Mouse (Mus musculus) bone marrow, adult 2 months (tissue): ENCODE data around the gene Myo15. TPM values are rescaled to one million over a fixed set of nuclear protein-coding genes. Genes with fewer than 3 reads are reported as not detected.
"Not testable (repeated sequence)": the region's sequence is repeated elsewhere in the genome, so short reads cannot be mapped to it uniquely, and the experiment has no call there.

Experiments
- H3K27ac ChIP-seq: fragments of 200-500 bp; 2 replicates; pipeline ENCODE4 v1.5.1; 2012; ENCODE audit warnings: low read depth, mild to moderate bottlenecking, control low read depth, inconsistent platforms, low read length; ENCODE audit not compliant: control insufficient read depth, poor library complexity, insufficient read depth
- H3K4me1 ChIP-seq: fragments of 200-500 bp; 2 replicates; pipeline ENCODE4 v1.6.1; 2011; ENCODE audit warnings: low read length; ENCODE audit not compliant: control insufficient read depth, insufficient read depth
- H3K4me3 ChIP-seq: fragments of 200-500 bp; replicated peaks from 2 replicates; pipeline ENCODE3; 2011; ENCODE audit warnings: mild to moderate bottlenecking, low read depth, low read length, control low read depth; ENCODE audit not compliant: control insufficient read depth
- CTCF ChIP-seq: fragments of 200-500 bp; IDR thresholded peaks from 2 replicates; pipeline ENCODE4 v1.5.1; 2011; ENCODE audit warnings: low read length, control low read depth; ENCODE audit not compliant: control insufficient read depth, insufficient read depth
- POLR2A ChIP-seq: fragments of 200-500 bp; IDR thresholded peaks from 2 replicates; pipeline ENCODE4 v1.6.1; 2011; ENCODE audit warnings: low read depth, mild to moderate bottlenecking, control low read depth, low read length, borderline replicate concordance; ENCODE audit not compliant: control insufficient read depth
- WGBS: fragments of 180-500 bp; shearing (Covaris S2); methylation state at CpG from one replicate; pipeline ENCODE4 v1.1.7; 2018; 5-methylcytosine and 5-hydroxymethylcytosine counted together
- polyA plus RNA-seq: library from polyadenylated mRNA; stranded (reverse); fragments of >200 nt; gene quantifications from 2 replicates; pipeline ENCODE4 v1.2.4, GENCODE M21; 2011; ENCODE audit warnings: low replicate concordance; ENCODE audit not compliant: missing spikeins, insufficient read depth, insufficient read length

The Myo15 gene
- polyA plus RNA-seq, 1 experiment, result 1.4 TPM

GRCm38 (mm10) chr11:60545433-60545832 lies 76.3 kb downstream of the Myo15 start:
- TF ChIP-seq CTCF (no peak), POLR2A (no peak)
- 90% methylated on average over 4 of the region's 4 CpGs for WGBS
- Histone ChIP-seq H3K27ac (no peak overlapping the region), H3K4me3 (no peak overlapping the region), H3K4me1 (no peaks in the 10 kb centered on the region)

DNA sequence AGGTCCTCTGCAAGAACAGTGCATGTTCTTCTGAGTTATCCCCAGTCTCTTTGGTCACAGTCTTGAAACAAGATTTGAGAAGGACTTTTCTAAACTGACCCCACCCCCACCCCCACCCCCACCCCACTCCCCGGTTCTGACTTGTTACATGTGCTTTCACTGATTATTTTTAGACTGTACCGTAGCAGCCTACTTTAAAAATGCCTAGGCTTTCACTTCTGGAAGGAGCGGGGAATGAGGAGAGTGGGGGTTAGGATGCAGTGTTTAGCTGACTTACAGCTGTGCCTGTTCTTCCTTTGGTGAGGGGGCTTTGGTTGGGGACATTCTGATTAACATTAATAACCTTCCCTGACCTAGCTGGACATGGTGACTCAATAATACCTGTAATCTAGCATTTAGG lies 79.0 kb downstream of the Myo15 start:
- H3K27ac ChIP-seq, result no peak overlapping the region
- TF ChIP-seq POLR2A (no peak), CTCF (no peak)
- 74% methylated on average over 3 of the region's 3 CpGs for WGBS
- no peaks in the 10 kb centered on the region for H3K4me1 ChIP-seq
- no peak overlapping the region for H3K4me3 ChIP-seq

- Histone ChIP-seq H3K27ac (no peak overlapping the region), H3K4me3 (no peak overlapping the region), H3K4me1 (no peaks in the 10 kb centered on the region)
- TF ChIP-seq CTCF (no peak), POLR2A (no peak)
Observed at GRCm38 (mm10) chr11:60553091-60553490, 84.0 kb downstream of the Myo15 start.

DNA sequence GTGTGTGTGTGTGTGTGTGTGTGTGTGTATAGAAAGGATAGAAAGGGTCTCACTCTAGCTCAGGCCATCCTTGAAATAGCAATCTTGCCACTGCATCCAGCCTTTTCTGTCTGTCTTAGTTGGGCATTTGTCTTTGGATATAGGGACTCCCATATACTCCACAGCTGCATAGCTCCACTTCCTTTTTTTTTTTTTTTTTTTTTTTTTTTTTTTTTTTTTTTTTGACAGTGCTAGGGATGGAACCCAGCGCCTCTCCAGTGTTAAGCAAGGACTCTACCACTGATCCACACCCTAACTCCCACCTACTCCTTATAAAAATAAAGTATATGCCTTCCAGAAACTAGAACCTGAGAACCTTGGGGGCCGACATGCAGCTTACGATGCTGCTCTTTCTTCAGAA lies 88.5 kb downstream of the Myo15 start:
- Histone ChIP-seq H3K27ac (no peak overlapping the region), H3K4me1 (no peaks in the 10 kb centered on the region), H3K4me3 (no peak overlapping the region)
- 78% methylated on average over 3 of the region's 3 CpGs for WGBS
- TF ChIP-seq CTCF (no peak), POLR2A (no peak)

- TF ChIP-seq POLR2A, result no peak
- TF ChIP-seq CTCF, result peak; percentile 90
- Histone ChIP-seq H3K27ac (no peak overlapping the region), H3K4me3 (no peak overlapping the region), H3K4me1 (no peaks in the 10 kb centered on the region)
- 4% methylated on average over 3 of the region's 3 CpGs for WGBS
Observed at GRCm38 (mm10) chr11:60559342-60559741, 90.2 kb downstream of the Myo15 start.

- not testable (repeated sequence) for H3K4me3 ChIP-seq, H3K4me1 ChIP-seq, H3K27ac ChIP-seq
- WGBS, result 88% methylated on average over 11 of the region's 12 CpGs
Observed at GRCm38 (mm10) chr11:60574006-60574405, 104.9 kb downstream of the Myo15 start.

Other genes starting within 250 kb of the Myo15 start
- gene Srebf1, start 246.8 kb upstream of the Myo15 start, polyA plus RNA-seq, result 17.7 and 37.3 TPM in 2 replicates
- 5.5 and 14.1 TPM in 2 replicates for gene Tom1l2, start 116.4 kb upstream of the Myo15 start, polyA plus RNA-seq
- gene Drc3, start 116.0 kb upstream of the Myo15 start, polyA plus RNA-seq, result not detected in 2 replicates
- gene Gid4, start 52.2 kb upstream of the Myo15 start, polyA plus RNA-seq, result 4.8 and 7.2 TPM in 2 replicates
- gene Atpaf2, start 50.9 kb upstream of the Myo15 start, polyA plus RNA-seq, result 16.2 and 23.5 TPM in 2 replicates
- 19.9 and 28.0 TPM in 2 replicates for gene Drg2, start 14.7 kb upstream of the Myo15 start, polyA plus RNA-seq
- 16.7 and 19.5 TPM in 2 replicates for gene Alkbh5, start 67.0 kb downstream of the Myo15 start, polyA plus RNA-seq
- 11.1 and 11.2 TPM in 2 replicates for gene Llgl1, start 230.4 kb downstream of the Myo15 start, polyA plus RNA-seq